Mouse (Mus musculus) limb, embryonic 13.5 days (tissue): ENCODE data around the gene Tnip1. TPM values are rescaled to one million over a fixed set of nuclear protein-coding genes. Genes with fewer than 3 reads are reported as not detected.
A peak's percentile ranks its signal among the peaks of the same experiment; 100 is the strongest.
"Not testable (repeated sequence)": the region's sequence is repeated elsewhere in the genome, so short reads cannot be mapped to it uniquely, and the experiment has no call there.

ENCODE experiments used
- ATAC-seq: fragments of 200-750 bp; cut with Nextera tagmentation; 2 replicates; pipeline ENCODE4 v1.8.0; 2017; ENCODE audit warnings: low read depth, moderate number of reproducible peaks, moderate TSS enrichment; ENCODE audit not compliant: low FRiP score
- H3K27ac ChIP-seq: fragments of 300-500 bp; sonication (generic); 2 replicates; pipeline ENCODE4 v1.5.1; 2015; ENCODE audit warnings: inconsistent platforms, mild to moderate bottlenecking, moderate library complexity
- H3K27me3 ChIP-seq: fragments of 300-500 bp; sonication (generic); 2 replicates; pipeline ENCODE4 v1.6.1; 2015; ENCODE audit warnings: mild to moderate bottlenecking, inconsistent platforms
- H3K36me3 ChIP-seq: fragments of 300-500 bp; sonication (generic); 2 replicates; pipeline ENCODE4 v1.6.1; 2015; ENCODE audit warnings: inconsistent platforms, mild to moderate bottlenecking, moderate library complexity
- H3K4me1 ChIP-seq: fragments of 300-500 bp; sonication (generic); 2 replicates; pipeline ENCODE4 v1.6.1; 2015; ENCODE audit warnings: inconsistent platforms
- H3K4me2 ChIP-seq: fragments of 300-500 bp; sonication (generic); replicated peaks from 2 replicates; pipeline ENCODE4 v1.6.1; 2015; ENCODE audit warnings: inconsistent platforms, mild to moderate bottlenecking, moderate library complexity
- H3K4me3 ChIP-seq: fragments of 300-500 bp; sonication (generic); 2 replicates; pipeline ENCODE4 v1.5.1; 2015; ENCODE audit warnings: moderate library complexity, mild to moderate bottlenecking, inconsistent platforms
- H3K9ac ChIP-seq: fragments of 300-500 bp; sonication (generic); 2 replicates; pipeline ENCODE4 v1.6.1; 2015; ENCODE audit warnings: mild to moderate bottlenecking, inconsistent platforms
- H3K9me3 ChIP-seq: fragments of 300-500 bp; sonication (generic); 2 replicates; pipeline ENCODE4 v1.6.1; 2016; ENCODE audit warnings: inconsistent platforms
- WGBS: fragments of 180-500 bp; shearing (Covaris S2); methylation state at CpG from one replicate; pipeline ENCODE4 v1.1.7; 2015; 5-methylcytosine and 5-hydroxymethylcytosine counted together
- polyA plus RNA-seq: library from polyadenylated mRNA; unstranded; fragments of >200 nt; fragmentation: Nextera tagmentation; extraction: Ambion mirVana; gene quantifications from 2 replicates; pipeline ENCODE4 v1.2.1, GENCODE M21; 2015

The Tnip1 gene
- polyA plus RNA-seq, 1 experiment from 2014 or later, result 22.4 TPM

DNA sequence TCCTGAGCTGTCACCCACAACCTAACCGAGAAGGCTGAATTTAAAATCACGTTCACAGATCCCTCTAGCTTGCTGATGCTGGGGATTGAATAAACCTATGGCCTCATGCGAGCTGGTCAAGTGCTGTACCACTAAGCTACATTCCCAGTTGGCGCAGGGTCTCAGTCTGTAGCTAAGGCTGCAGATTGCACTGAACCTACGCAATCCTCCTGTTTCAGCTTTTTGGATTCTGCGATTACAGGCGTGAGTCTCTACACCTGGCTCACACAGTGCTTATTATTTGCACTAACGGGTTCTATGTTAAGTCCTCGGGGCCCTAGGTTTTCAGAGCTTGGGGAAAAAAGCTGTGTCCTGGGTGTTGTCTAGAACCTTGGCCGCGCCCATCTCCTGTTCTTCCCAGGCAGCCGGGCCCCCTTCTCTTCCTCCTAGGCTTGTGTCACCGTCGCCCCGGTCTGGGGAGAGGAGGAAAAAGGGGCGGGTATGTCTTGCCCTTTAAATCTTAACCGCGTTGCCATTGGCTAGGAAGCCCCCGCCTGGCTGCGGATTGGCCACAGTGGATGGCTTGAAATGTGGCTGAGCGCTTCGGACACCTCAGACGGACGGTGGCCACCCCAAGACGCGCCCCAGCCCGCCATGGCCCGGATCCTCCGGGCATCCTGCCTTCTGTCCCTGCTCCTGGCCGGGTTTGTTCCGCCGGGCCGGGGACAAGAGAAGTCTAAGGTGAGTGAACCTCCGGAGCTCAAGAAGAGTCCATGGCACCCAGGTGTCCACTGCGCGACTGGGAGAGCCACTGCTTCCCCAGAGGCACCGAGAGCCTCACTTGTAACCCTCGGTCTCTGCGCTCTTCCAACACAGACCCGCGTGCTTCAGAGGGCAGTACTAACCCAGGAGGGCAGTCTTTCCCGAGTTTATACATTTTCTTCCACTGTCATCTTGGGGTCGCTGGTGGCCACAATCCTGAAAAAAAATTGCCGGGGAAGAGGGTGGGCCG is 60.1 kb downstream of the Tnip1 start, which contains the start of gene Gpx3:
Gene Gpx3, plus strand, starts transcription at position 121 of the 991 bp plus-strand sequence.
- Histone ChIP-seq H3K4me2 (peak within 1 kb of the TSS; percentile 94), H3K9ac (peak within 1 kb of the TSS; percentile 66), H3K36me3 (no peaks in the 10 kb centered on the region), H3K4me1 (peaks cover 12% of the 10 kb centered on the region), H3K9me3 (no peaks in the 10 kb centered on the region), H3K27me3 (peaks cover 9% of the 10 kb centered on the region; the same call in 1 of the 2 replicates), H3K4me3 (peak within 1 kb of the TSS; percentile 53), H3K27ac (no peak within 1 kb of the TSS)
- ATAC-seq, result peak; percentile 90
- WGBS, result 16% methylated on average over 41 of the region's 45 CpGs

DNA sequence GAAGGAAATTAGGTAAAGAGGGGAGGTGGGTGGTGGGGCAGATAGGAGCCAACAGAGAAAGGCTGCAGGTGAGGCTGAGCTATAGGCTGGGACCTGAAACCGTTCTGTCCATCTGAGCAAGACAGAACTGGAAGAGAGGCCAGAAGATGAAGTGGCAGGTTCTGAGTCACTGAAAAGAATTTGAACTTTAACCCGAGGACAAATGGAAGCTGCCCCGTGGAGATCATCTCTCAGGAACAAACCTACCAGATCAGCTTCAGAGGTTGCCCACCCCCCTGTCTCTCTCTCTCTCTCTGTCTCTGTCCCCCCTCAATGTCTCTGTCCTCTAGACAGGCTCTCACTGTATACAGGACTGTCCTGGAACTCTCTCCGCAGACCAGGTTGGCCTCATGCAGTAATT is 63.1 kb downstream of the Tnip1 start:
- Histone ChIP-seq H3K4me1 (peaks cover 12% of the 10 kb centered on the region), H3K9me3 (no peaks in the 10 kb centered on the region), H3K36me3 (no peaks in the 10 kb centered on the region), H3K4me2 (no peak overlapping the region), H3K27me3 (peaks cover 10% of the 10 kb centered on the region; the same call in 1 of the 2 replicates), H3K4me3 (no peak overlapping the region), H3K9ac (no peak overlapping the region), H3K27ac (no peak overlapping the region)
- WGBS, result 74% methylated on average over 4 of the region's 4 CpGs
- no peak for ATAC-seq

DNA sequence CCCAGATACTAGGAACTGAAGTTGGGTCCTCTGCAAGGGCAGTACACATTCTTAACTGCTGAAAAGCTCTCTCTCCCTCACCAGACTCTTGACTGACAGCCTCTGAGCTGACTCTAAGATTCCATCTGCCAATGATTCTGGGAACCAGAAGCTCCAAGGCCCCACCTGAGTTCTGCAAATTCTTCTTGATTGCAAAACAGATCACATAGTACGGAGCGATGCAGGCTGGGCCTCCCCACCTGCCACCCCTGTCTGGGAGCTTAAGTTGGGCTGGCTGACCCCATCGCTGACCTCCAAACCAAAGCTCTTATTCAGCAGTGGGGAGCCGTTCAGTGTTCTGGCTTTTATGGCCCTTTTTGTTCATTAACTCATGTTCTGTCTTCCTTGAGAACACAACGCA is 65.2 kb downstream of the Tnip1 start:
- H3K36me3 ChIP-seq, result no peaks in the 10 kb centered on the region
- H3K4me1 ChIP-seq, result peaks cover 2% of the 10 kb centered on the region
- 40% methylated on average over 5 of the region's 5 CpGs for WGBS

DNA sequence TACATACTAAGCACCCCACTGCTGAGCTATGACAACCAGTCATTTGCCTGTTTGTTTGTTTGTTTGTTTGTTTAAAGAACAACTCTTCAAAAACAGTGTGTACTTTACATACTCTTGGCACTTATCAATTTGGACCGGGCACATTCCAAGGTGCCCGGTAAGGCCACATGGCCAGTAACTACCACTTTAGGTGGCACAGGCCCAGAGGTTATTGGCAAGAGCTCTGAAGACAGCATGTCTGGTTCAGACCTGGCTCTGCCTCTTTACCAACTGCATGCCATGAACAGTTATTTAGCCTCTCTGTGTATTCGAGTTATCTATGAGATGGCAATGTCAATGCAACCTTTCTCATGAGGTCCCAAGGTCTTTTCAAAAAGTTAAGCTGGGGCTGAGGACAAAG is 66.1 kb downstream of the Tnip1 start:
- not testable (repeated sequence) for H3K9ac ChIP-seq, H3K4me3 ChIP-seq, H3K27ac ChIP-seq, H3K4me2 ChIP-seq, ATAC-seq, H3K36me3 ChIP-seq, H3K9me3 ChIP-seq, H3K27me3 ChIP-seq, H3K4me1 ChIP-seq
- 88% methylated on average over 3 of the region's 3 CpGs for WGBS

More for the DNA sequence above, 65.2 kb downstream of the Tnip1 start:
- no peak for ATAC-seq
- Histone ChIP-seq H3K27me3 (peaks cover 6% of the 10 kb centered on the region; the same call in 1 of the 2 replicates), H3K4me2 (no peak overlapping the region), H3K9ac (no peak overlapping the region), H3K27ac (no peak overlapping the region), H3K9me3 (no peaks in the 10 kb centered on the region), H3K4me3 (no peak overlapping the region)

GRCm38 (mm10) chr11:54894589-54894988 is 68.1 kb downstream of the Tnip1 start:
- peaks cover 10% of the 10 kb centered on the region; the same call in 1 of the 2 replicates for H3K27me3 ChIP-seq
- WGBS, result 32% methylated on average over 9 of the region's 9 CpGs
- no peaks in the 10 kb centered on the region for H3K9me3 ChIP-seq
- no peak for ATAC-seq
- H3K4me3 ChIP-seq, result no peak overlapping the region
- H3K4me1 ChIP-seq, result no peaks in the 10 kb centered on the region
- H3K36me3 ChIP-seq, result no peaks in the 10 kb centered on the region
- no peak overlapping the region for H3K27ac ChIP-seq
- H3K9ac ChIP-seq, result no peak overlapping the region
- no peak overlapping the region for H3K4me2 ChIP-seq

DNA sequence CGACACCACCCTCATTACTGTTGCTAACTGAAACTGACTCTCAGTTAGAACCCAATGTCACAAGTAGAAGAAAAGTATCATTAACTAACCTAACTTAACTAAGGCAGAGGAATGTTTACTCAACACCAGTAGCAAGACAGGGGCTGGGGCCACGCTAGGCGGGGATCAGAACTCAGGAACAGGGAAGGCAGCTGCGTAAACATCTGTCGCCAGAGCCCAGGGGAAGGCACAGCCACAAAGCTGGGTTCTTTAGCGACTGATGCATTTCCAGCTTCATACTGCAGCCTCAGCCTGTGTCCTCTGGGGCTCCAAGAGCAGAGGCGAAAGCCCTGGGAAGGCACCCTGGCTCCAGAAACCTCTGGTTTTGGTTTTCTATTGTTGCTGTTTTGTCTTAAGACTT is 70.6 kb downstream of the Tnip1 start:
- Histone ChIP-seq H3K27me3 (peaks cover 15% of the 10 kb centered on the region), H3K9ac (no peak overlapping the region), H3K4me3 (no peak overlapping the region), H3K36me3 (no peaks in the 10 kb centered on the region), H3K4me1 (no peaks in the 10 kb centered on the region), H3K27ac (no peak overlapping the region), H3K9me3 (no peaks in the 10 kb centered on the region), H3K4me2 (no peak overlapping the region)
- 42% methylated on average over 7 of the region's 7 CpGs for WGBS
- ATAC-seq, result no peak

DNA sequence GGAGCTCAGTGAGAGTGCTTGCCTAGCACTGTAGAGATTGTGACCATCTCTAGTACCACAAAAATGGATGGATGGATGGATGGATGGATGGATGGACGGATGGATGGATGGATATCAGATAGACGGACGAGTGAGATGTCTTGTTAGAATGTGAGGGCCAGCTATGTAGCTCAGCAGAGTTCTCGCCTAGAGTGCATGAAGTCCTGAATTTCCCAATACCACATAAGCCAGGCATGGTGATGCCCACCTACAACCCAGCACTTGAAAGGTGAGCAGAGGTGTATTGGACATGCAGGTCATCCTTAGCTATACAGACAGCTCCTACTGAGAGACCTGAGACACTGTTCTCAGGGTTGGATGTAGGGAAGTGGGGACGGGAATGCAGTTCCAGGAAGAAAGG is 71.4 kb downstream of the Tnip1 start:
- WGBS, result 81% methylated on average over 5 of the region's 5 CpGs
- ATAC-seq, result no peak
- Histone ChIP-seq H3K4me1 (no peaks in the 10 kb centered on the region), H3K9ac (no peak overlapping the region), H3K4me2 (no peak overlapping the region), H3K36me3 (no peaks in the 10 kb centered on the region), H3K9me3 (no peaks in the 10 kb centered on the region), H3K4me3 (no peak overlapping the region), H3K27ac (no peak overlapping the region), H3K27me3 (peaks cover 22% of the 10 kb centered on the region)

- H3K9ac ChIP-seq, result no peak overlapping the region
- no peak overlapping the region for H3K4me3 ChIP-seq
- H3K4me1 ChIP-seq, result peaks cover 13% of the 10 kb centered on the region
- H3K27ac ChIP-seq, result no peak overlapping the region
- no peak for ATAC-seq
- H3K36me3 ChIP-seq, result no peaks in the 10 kb centered on the region
- 72% methylated on average over 6 of the region's 6 CpGs for WGBS
- H3K27me3 ChIP-seq, result peaks cover 28% of the 10 kb centered on the region
- no peaks in the 10 kb centered on the region for H3K9me3 ChIP-seq
- no peak overlapping the region for H3K4me2 ChIP-seq
Measured at GRCm38 (mm10) chr11:54887927-54888326, 74.8 kb downstream of the Tnip1 start.

- Histone ChIP-seq H3K4me3 (no peak overlapping the region), H3K9ac (no peak overlapping the region), H3K4me1 (peaks cover 22% of the 10 kb centered on the region), H3K9me3 (no peaks in the 10 kb centered on the region), H3K27ac (no peak overlapping the region), H3K4me2 (no peak overlapping the region), H3K27me3 (peaks cover 21% of the 10 kb centered on the region), H3K36me3 (no peaks in the 10 kb centered on the region)
- 62% methylated on average over 2 of the region's 2 CpGs for WGBS
- no peak for ATAC-seq
Measured at GRCm38 (mm10) chr11:54885406-54885805, 77.3 kb downstream of the Tnip1 start.

GRCm38 (mm10) chr11:54884937-54885336 is 77.8 kb downstream of the Tnip1 start:
- Histone ChIP-seq H3K9me3 (no peaks in the 10 kb centered on the region), H3K4me3 (no peak overlapping the region), H3K4me1 (peaks cover 22% of the 10 kb centered on the region), H3K9ac (0 out of 2 replicates have a peak overlapping the region, but pooled peaks have one; percentile 20), H3K27me3 (peaks cover 21% of the 10 kb centered on the region), H3K36me3 (no peaks in the 10 kb centered on the region), H3K4me2 (0 out of 2 replicates have a peak overlapping the region, but pooled peaks have one; percentile 9), H3K27ac (no peak overlapping the region; the same call in 1 of the 2 replicates)
- 2% methylated on average over 5 of the region's 5 CpGs for WGBS
- peak; percentile 51 for ATAC-seq

- 0 out of 2 replicates have a peak overlapping the region, but pooled peaks have one; percentile 9 for H3K4me2 ChIP-seq
- no peak for ATAC-seq
- no peak overlapping the region for H3K4me3 ChIP-seq
- peaks cover 21% of the 10 kb centered on the region for H3K27me3 ChIP-seq
- no peaks in the 10 kb centered on the region for H3K36me3 ChIP-seq
- H3K9me3 ChIP-seq, result no peaks in the 10 kb centered on the region
- H3K27ac ChIP-seq, result no peak overlapping the region; the same call in 1 of the 2 replicates
- 66% methylated on average over 5 of the region's 5 CpGs for WGBS
- H3K4me1 ChIP-seq, result peaks cover 22% of the 10 kb centered on the region
- no peak overlapping the region for H3K9ac ChIP-seq
Measured at GRCm38 (mm10) chr11:54884197-54884828, 78.4 kb downstream of the Tnip1 start.

DNA sequence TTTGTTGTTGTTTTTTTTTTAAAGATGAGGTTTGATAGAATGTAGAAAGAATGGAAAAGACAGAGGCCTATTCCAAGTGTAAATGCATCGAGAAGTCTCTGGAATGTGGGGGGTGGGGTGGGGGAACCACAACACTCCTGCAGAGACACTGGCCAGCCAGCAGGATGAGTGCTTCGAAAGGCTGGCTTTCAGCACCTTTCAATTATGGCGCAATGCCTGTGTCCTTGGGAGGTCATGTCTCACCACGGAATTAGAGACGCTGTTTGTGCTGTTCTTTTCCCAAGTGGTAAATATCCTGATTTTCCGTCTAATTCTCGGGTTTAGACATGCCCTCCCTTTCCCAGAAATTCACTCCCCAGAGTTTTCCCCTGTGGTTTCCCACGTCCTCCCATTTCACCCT is 80.0 kb downstream of the Tnip1 start:
- WGBS, result 27% methylated on average over 8 of the region's 8 CpGs
- no peaks in the 10 kb centered on the region for H3K36me3 ChIP-seq
- no peak for ATAC-seq

More for the DNA sequence above, 80.0 kb downstream of the Tnip1 start:
- H3K4me3 ChIP-seq, result no peak overlapping the region
- peaks cover 18% of the 10 kb centered on the region for H3K27me3 ChIP-seq
- peaks cover 22% of the 10 kb centered on the region for H3K4me1 ChIP-seq
- no peak overlapping the region for H3K27ac ChIP-seq
- no peak overlapping the region for H3K9ac ChIP-seq
- no peaks in the 10 kb centered on the region for H3K9me3 ChIP-seq
- H3K4me2 ChIP-seq, result no peak overlapping the region
